ENCODE assay signal across 19 mouse cellular contexts in genomic region chr13:117195569-117196495, GRCm38 (mm10). TPM values are rescaled to one million over a fixed set of nuclear protein-coding genes. Genes with fewer than 3 reads are reported as not detected.
A peak's percentile ranks its signal among the peaks of the same experiment; 100 is the strongest.
DNase-seq lines count a peak whose midpoint lies in the region; ATAC-seq and TF ChIP-seq lines count a peak whose summit lies in the region.
"Had no signal": no experiment of that assay in that cellular context is flagged by ENCODE, and none has a peak within 500 bp of the region (broad histone marks: within the 10 kb centered on the region; RNA-seq: fewer than 3 reads in every experiment).

No protein-coding gene starts in this region.

- H3K4me3 ChIP-seq in spleen, adult 2 months (ENCODE audit: extremely low read depth, insufficient read depth, insufficient read length), result no peak overlapping the region
- H3K4me3 ChIP-seq in liver, embryonic 12.5 days, result no peak overlapping the region
- H3K4me3 ChIP-seq: forebrain, embryonic 12.5 days; midbrain, embryonic 10.5 days; neural tube, embryonic 12.5 days had no signal

- H3K9ac ChIP-seq in liver, embryonic 12.5 days, result no peak overlapping the region
- H3K9ac ChIP-seq: forebrain, embryonic 12.5 days; neural tube, embryonic 12.5 days had no signal

- H3K36me3 ChIP-seq in spleen, adult 2 months (ENCODE audit: control insufficient read depth, insufficient read depth, low read length), result no peaks in the 10 kb centered on the region
- H3K36me3 ChIP-seq in liver, embryonic 12.5 days, result no peaks in the 10 kb centered on the region
- H3K36me3 ChIP-seq: forebrain, embryonic 12.5 days; midbrain, embryonic 10.5 days; neural tube, embryonic 12.5 days had no signal

- H3K4me2 ChIP-seq in liver, embryonic 12.5 days, result no peak overlapping the region
- H3K4me2 ChIP-seq: forebrain, embryonic 12.5 days; neural tube, embryonic 12.5 days had no signal

- no peak for TF ChIP-seq CTCF in spleen, adult 2 months (IDR thresholded peaks at IDR 0.05; ENCODE audit: extremely low read depth, insufficient read depth, insufficient read length, insufficient replicate concordance)

- no peaks in the 10 kb centered on the region for H3K27me3 ChIP-seq in spleen, adult 2 months (ENCODE audit: control insufficient read depth, insufficient read depth, low read length)
- no peaks in the 10 kb centered on the region for H3K27me3 ChIP-seq in liver, embryonic 12.5 days (replicated peaks)
- H3K27me3 ChIP-seq: forebrain, embryonic 12.5 days; neural tube, embryonic 12.5 days had no signal

- no peak for DNase-seq in spleen, adult 2 months (ENCODE audit: low read depth in 1 of 2, low spot score in 2 of 2)
- no peak for DNase-seq in spleen, postnatal 14 days (ENCODE audit: low spot score in 2 of 2)
- DNase-seq in adrenal gland, postnatal 25 days, result no peak
- DNase-seq in left cerebral cortex, postnatal 14 days (ENCODE audit: low spot score in 2 of 2), result no peak
- no peak for DNase-seq in MN1 (ENCODE audit: low spot score)
- DNase-seq in neural tube, embryonic 10.5 days (ENCODE audit: extremely low spot score, low spot score), result no peak
- DNase-seq: adrenal gland, postnatal 14 days; cerebellum, postnatal 36 days; gastrocnemius, postnatal 14 days; kidney, postnatal 25 days; lung, adult 18-20 months; spleen, adult 18-20 months had no signal

- no peak for TF ChIP-seq POLR2A in spleen, adult 2 months (IDR thresholded peaks at IDR 0.05; ENCODE audit: low read depth, low read length)

- H3K9me3 ChIP-seq in liver, embryonic 12.5 days (replicated peaks), result no peaks in the 10 kb centered on the region
- H3K9me3 ChIP-seq: forebrain, embryonic 12.5 days; midbrain, embryonic 10.5 days; neural tube, embryonic 12.5 days had no signal

- H3K27ac ChIP-seq in spleen, adult 2 months (ENCODE audit: insufficient read depth, low read length), result peak overlapping the region; percentile 50
- no peak overlapping the region for H3K27ac ChIP-seq in liver, embryonic 12.5 days
- H3K27ac ChIP-seq: forebrain, embryonic 12.5 days; midbrain, embryonic 10.5 days; neural tube, embryonic 12.5 days had no signal

- intact Hi-C loops in left cerebral cortex, postnatal 14 days (cut with DNase I), result no loop called here

- ATAC-seq in liver, embryonic 12.5 days, result peak; percentile 35; the same call in 1 of the 2 replicates
- peak; percentile 78 for ATAC-seq in monocyte, adult 5-6 weeks (replicated peaks; ENCODE audit: insufficient number of reproducible peaks, low FRiP score, low TSS enrichment, poor library complexity, severe bottlenecking)

- 33% methylated on average over 13 of the region's 13 CpGs for WGBS in spleen, adult 2 months
- 50% methylated on average over 13 of the region's 13 CpGs for WGBS in liver, embryonic 12.5 days (ENCODE audit: insufficient replicate concordance)

- peaks cover 8% of the 10 kb centered on the region; the same call in 1 of the 2 replicates for H3K4me1 ChIP-seq in spleen, adult 2 months (ENCODE audit: control insufficient read depth, insufficient read depth, insufficient read length)
- no peaks in the 10 kb centered on the region for H3K4me1 ChIP-seq in liver, embryonic 12.5 days
- H3K4me1 ChIP-seq: forebrain, embryonic 12.5 days; midbrain, embryonic 10.5 days; neural tube, embryonic 12.5 days had no signal

RNA-seq across cellular contexts. Expression of gene Emb, which starts 12.5 kb away (rescaled TPM):
- polyA plus RNA-seq in spleen, adult 2 months (2012; rRNA removed), result 19.2 and 25.2 TPM in 2 replicates
- polyA plus RNA-seq in liver, embryonic 12.5 days (2016; fragmentation: Nextera tagmentation; extraction: Ambion mirVana), result 17.1 and 17.5 TPM in 2 replicates
- total RNA-seq in monocyte, adult 5-6 weeks (2017), result 124 to 196 TPM (median 176 TPM) in 3 replicates
- 122 and 134 TPM in 2 replicates for total RNA-seq in adrenal gland, postnatal 25 days (2021)
- total RNA-seq in left cerebral cortex, postnatal 14 days (2021), result 10 to 100 TPM; 21.5 to 25.3 TPM

RNA-seq across cellular contexts. Expression of gene Gm17509, which starts 25.0 kb away (rescaled TPM):
- 0.15 and 0.38 TPM in 2 replicates for polyA plus RNA-seq in spleen, adult 2 months (2012; rRNA removed)
- 0.05 TPM in 1 of 2 replicates, not detected in the other for polyA plus RNA-seq in liver, embryonic 12.5 days (2016; fragmentation: Nextera tagmentation; extraction: Ambion mirVana)
- total RNA-seq in monocyte, adult 5-6 weeks (2017), result 0.19 to 0.21 TPM in 2 of 3 replicates, not detected in the other
- total RNA-seq in adrenal gland, postnatal 25 days (2021), result not detected in 2 replicates
- under 1 TPM; 0.66 to 0.72 TPM for total RNA-seq in left cerebral cortex, postnatal 14 days (2021)
- total RNA-seq: adrenal gland, postnatal 14 days; gastrocnemius, postnatal 14 days had no signal
- polyA plus RNA-seq: heart, embryonic 14.5 days; intestine, embryonic 14.5 days had no signal
